Mouse (Mus musculus) splenic B cell, adult 2 months (primary cell): ENCODE data around the gene Myo1d.
A peak's percentile ranks its signal among the peaks of the same experiment; 100 is the strongest.

ENCODE experiments used
- DNase-seq: peaks from one replicate; pipeline ENCODE4 v3.0.0-alpha.2; 2011; ENCODE audit warnings: low read depth, low spot score
- H3K27me3 ChIP-seq: 2 replicates; pipeline ENCODE4 v1.6.1; 2012; ENCODE audit warnings: mild to moderate bottlenecking, low read length, moderate library complexity, mixed read lengths; ENCODE audit not compliant: control insufficient read depth, poor library complexity, insufficient read depth, severe bottlenecking
- H3K36me3 ChIP-seq: 2 replicates; pipeline ENCODE4 v1.6.1; 2012; ENCODE audit warnings: mild to moderate bottlenecking, low read length, moderate library complexity, mixed read lengths; ENCODE audit not compliant: control insufficient read depth, poor library complexity, insufficient read depth, severe bottlenecking

Myo1d gene

DNA sequence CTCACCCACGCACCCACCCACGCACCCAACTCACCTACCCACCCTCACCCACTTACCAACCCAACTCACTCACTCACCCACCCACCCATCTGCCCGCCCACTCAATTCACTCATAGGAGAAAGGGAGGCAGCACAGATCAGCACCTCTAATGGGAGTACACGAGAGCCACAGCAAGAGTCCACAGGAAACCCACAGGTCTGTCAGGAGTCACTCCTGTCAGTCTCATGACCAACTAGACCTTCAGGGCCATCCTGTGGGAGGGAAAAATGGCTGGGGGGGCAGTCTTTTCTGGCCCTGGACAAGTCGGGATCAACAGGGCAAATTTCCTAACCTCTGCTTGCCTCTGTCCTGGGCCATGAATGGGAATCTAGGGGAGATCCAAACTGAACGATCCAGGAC, 272.0 kb downstream of the Myo1d start:
- Histone ChIP-seq H3K27me3 (no peaks in the 10 kb centered on the region), H3K36me3 (no peaks in the 10 kb centered on the region)
- peak; percentile 78 for DNase-seq

DNA sequence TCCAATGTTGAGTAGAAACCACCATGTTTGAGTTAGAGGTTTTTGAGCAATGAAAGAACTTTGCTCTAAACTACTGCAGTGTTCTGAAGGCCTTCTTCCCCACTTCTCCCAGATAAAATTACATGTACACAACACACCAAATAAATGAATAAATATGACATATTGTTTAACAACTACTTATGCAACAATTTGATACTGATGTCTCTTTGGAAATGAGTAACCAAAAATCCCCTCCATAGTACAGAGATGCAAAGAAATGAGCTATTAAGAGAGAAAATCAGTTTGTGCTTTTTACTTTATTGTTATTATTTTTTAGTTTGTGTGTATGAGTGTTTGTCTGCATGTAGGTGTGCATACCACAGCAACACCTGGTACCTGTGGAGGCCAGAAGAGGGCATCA, 273.3 kb downstream of the Myo1d start:
- no peaks in the 10 kb centered on the region for H3K27me3 ChIP-seq
- H3K36me3 ChIP-seq: no peaks in the 10 kb centered on the region
- no peak for DNase-seq

GRCm38 (mm10) chr11:80505581-80505980, 274.2 kb downstream of the Myo1d start:
- DNase-seq: no peak
- H3K27me3 ChIP-seq: no peaks in the 10 kb centered on the region
- no peaks in the 10 kb centered on the region for H3K36me3 ChIP-seq

DNA sequence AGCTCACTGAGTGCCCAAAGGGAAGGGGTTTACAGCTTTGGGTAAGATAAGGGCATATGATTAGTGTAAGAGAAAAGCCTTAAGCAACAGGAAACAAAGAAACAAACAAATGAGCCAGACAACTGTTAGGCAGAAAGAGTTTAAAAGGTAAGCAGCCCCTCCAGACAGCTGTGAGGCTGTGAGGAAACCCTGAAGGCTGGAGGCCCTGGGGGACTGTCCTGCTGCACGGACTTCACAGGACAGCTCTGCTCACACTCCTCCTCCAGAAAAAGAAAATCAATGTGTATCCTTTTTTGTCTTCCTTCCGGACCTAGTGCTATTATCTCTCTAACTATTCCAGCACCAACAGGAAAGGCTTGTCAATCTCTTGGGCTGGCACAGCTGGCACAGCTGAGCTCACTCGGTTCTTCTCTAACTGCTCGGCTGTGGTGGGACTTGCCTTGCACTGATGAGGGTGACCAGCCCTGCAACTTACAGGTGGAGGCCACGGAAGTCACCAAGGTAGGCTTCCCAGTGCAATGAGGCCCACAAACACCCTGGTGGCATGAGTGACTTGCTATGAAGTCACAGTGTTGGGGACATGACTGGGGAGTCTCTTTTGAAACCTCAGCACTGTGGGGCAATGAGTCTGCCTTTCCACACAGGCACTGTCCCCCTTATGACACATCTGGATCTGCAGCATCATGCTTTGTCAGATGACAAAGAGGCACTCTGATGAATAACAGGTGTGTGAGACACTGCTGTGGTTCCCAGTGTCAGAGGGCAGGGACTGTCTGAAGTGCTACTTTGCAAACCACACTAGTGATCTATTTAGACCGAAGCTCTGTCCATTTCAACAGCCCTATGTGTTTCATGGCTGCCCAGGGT, 275.1 kb downstream of the Myo1d start:
- Histone ChIP-seq H3K36me3 (no peaks in the 10 kb centered on the region), H3K27me3 (no peaks in the 10 kb centered on the region)
- peak; percentile 55 for DNase-seq

GRCm38 (mm10) chr11:80503726-80504452, 275.9 kb downstream of the Myo1d start:
- Histone ChIP-seq H3K36me3 (no peaks in the 10 kb centered on the region), H3K27me3 (no peaks in the 10 kb centered on the region)
- peak; percentile 69 for DNase-seq

DNA sequence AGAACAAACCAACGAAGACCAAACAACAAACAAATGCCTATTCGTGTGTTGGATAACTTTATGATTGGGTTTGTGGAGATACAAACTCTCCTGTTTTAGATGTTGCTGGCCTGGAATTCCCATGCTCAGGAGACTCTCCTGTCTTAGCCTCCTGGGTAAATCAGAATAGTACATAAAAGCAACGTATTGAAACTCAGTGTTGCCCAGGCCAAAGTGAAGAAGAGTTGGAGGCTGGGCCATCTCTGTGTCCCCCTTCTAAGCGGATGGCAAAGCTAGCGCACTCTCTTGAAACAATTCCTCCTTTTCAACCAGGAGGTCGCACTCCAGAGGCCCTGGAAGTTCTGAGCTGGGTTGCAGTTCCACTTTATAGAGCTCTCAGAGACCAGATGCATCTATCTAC, 276.5 kb downstream of the Myo1d start:
- DNase-seq: no peak
- Histone ChIP-seq H3K36me3 (no peaks in the 10 kb centered on the region), H3K27me3 (no peaks in the 10 kb centered on the region)

DNA sequence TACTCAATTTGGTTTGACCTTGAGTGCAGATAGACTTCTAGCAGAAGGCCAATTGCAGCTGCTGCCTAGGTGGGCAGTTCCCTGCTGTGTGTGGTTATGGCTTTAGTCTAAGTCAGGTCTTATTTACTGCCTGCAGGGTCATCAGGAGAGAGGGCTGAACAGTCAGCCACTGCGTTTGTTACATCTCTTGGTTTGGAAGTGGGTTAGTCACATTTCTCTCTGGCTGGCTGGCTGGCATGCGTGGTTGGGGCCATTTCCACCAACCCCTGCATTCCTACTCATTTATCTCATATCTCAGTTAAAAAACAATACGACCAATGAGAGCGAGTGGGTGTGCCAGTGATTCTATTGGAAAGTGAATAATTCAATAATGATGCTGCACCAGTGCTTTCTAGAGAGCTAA, 280.3 kb downstream of the Myo1d start:
- no peak for DNase-seq

DNA sequence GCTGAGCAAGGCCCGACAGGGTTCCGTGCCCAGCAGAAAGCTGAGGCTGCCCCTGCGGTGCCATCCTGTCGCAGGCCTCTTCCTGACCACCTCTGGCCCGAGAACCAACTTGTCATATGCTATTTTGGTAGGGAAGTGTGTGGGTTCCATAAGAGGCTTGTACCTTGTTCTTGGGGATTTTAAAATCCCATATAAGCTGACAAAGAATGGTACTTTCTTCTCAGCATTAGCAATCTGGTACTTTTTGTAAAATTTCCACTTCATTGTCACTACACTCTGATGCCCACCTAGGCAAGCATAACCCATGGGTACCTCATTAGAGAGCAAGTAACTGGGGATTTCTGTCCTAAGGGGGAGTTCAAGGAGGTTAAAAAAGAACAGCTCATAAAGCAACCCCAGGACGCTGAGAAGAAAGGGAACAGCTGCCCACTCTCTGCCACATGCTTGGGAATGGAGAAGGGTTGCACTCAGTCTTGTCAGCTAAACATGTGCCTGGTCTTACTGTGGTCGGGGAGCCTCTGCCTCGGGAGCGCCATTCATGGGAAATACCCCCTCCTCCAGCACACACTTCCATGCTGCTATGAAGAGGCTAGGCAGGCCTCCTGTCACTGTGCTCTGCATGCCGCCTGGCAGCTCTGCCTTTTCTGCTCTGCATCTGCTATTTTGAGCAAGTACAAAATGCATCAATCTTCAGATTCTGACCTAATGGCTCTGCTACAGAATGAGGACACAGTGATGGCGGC, 281.3 kb downstream of the Myo1d start:
- H3K27me3 ChIP-seq: no peaks in the 10 kb centered on the region
- no peak for DNase-seq
- H3K36me3 ChIP-seq: no peaks in the 10 kb centered on the region

More for the DNA sequence above, 280.3 kb downstream of the Myo1d start:
- H3K36me3 ChIP-seq: no peaks in the 10 kb centered on the region
- H3K27me3 ChIP-seq: no peaks in the 10 kb centered on the region

DNA sequence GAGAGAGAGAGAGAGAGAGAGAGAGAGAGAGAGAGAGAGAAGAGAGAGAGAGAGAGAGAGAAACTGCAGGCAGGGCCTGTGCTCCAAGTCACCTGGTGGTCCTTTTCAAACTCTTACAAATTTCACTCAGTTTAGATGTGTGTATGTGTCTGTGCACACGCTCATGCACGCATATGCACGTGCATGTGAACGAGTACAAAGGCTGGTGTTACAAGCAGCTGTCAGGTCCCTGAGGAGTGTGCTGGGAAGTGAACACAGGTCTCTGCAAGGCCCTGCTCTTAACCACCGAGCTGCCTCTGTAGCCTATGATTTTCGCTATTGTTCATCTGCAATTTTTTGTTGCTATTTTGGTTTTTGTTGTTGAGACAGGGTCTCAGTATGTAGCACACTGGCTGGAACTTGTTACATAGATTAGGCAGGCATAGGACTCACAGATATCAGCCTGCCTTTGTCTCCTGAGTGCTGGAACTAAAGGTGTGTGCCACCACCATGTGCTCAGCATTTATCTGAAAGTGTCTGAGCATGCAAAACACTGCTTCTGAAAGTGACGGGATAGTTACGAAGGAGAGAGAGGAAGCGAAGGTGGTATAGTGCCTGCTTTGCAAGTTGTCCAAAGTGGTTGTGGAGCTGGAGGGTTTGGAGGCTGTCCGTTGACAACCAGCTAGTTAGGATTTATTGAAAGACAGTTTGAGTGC, 282.5 kb downstream of the Myo1d start:
- no peaks in the 10 kb centered on the region for H3K27me3 ChIP-seq
- H3K36me3 ChIP-seq: no peaks in the 10 kb centered on the region
- DNase-seq: no peak

DNA sequence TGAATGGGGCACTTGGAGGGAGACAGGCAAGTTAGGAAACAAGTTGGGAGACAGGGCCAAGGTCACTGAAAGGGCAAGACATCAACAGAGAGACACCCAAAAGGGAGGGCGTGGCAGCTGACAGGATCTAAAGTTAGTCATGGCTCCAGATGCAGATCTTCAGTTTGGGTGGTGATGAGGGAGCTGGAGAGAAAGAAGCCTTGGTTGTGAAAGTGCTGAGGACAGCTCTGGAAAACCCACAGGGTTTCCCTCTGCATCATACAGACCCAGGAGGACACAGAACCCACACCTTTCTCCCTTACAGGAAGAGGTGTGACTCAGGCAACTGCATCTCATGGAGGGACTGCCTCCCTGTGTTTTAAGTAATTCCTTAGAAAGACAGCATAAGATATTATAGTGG, 283.2 kb downstream of the Myo1d start:
- no peak for DNase-seq
- Histone ChIP-seq H3K27me3 (no peaks in the 10 kb centered on the region), H3K36me3 (no peaks in the 10 kb centered on the region)

DNA sequence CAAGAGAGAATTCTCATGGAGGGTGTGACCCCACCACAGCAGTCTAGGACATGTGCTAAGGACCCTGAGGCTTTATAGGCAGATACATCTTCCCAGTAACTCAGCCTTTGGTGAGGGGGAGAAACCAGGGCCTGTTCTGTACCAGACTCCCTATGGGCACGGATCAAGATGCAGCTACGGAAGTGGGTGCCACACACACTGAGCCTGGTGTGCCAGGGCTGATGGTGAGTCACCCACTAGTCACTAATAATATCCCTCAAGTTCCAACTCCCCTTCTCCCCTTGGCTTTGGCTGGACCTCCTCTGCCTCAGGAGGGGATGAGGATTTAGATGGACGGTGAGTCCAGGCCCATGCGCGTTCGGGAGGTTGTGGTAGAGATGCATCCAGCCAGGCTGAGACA, 283.9 kb downstream of the Myo1d start:
- Histone ChIP-seq H3K27me3 (no peaks in the 10 kb centered on the region), H3K36me3 (no peaks in the 10 kb centered on the region)
- DNase-seq: no peak

GRCm38 (mm10) chr11:80494852-80495251, 285.0 kb downstream of the Myo1d start:
- Histone ChIP-seq H3K27me3 (no peaks in the 10 kb centered on the region), H3K36me3 (no peaks in the 10 kb centered on the region)
- peak; percentile 35 for DNase-seq

DNA sequence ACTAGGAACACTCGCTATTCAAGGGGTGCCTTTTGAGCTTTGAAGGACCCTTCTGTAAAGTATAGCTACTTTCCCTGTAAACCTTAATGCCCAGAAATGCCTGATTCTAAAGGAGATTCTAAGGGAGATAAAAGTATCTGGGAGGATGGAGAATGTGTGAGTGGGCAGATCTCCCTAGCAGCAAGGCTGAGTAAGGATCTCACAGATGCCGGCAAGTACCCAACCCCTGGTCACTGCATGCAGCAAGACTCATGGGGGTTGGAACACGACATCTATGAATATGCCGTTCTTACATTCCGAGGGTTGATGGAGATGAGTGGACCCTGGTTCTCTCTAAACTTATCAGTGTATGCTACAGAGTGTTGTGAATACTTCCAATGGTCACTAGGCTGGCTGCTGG, 286.6 kb downstream of the Myo1d start:
- Histone ChIP-seq H3K36me3 (no peaks in the 10 kb centered on the region), H3K27me3 (no peaks in the 10 kb centered on the region)
- no peak for DNase-seq

- no peaks in the 10 kb centered on the region for H3K27me3 ChIP-seq
- no peak for DNase-seq
- no peaks in the 10 kb centered on the region for H3K36me3 ChIP-seq
Measured at GRCm38 (mm10) chr11:80490831-80491230, 289.0 kb downstream of the Myo1d start.
